Mouse (Mus musculus) left cerebral cortex, postnatal 4 days (tissue): ENCODE data around the gene Esf1. TPM values are rescaled to one million over a fixed set of nuclear protein-coding genes. Genes with fewer than 3 reads are reported as not detected.
"Not testable (repeated sequence)": the region's sequence is repeated elsewhere in the genome, so short reads cannot be mapped to it uniquely, and the experiment has no call there.

ENCODE experiments used
- DNase-seq: peaks from one replicate; pipeline ENCODE4 v3.0.0-alpha.2; 2022
- intact Hi-C: fragments of 180-260 bp; cut with DNase I; formaldehyde crosslinking; loops from one replicate; pipeline ENCODE4 v1.15.1; 2025
- total RNA-seq, 2 experiments: library from RNA; stranded (reverse); gene quantifications; 2 replicates each; pipeline ENCODE4 v1.2.3; 2021

Gene Esf1
- 10 to 100 TPM; 18.7 to 19.3 TPM for total RNA-seq

GRCm38 (mm10) chr2:140170127-140170802, at the start of gene Esf1, which contains the start of gene Ndufaf5:
TSS of gene Esf1 (minus strand) at chr2:140170564.
TSS of gene Ndufaf5 (plus strand) at chr2:140170649.
- peak; percentile 97 for DNase-seq
- intact Hi-C loops = loop anchor here (10.0 kb wide), 1 partner anchor 225 kb away; the partner anchor contains the start of gene Macrod2

GRCm38 (mm10) chr2:140215965-140216364, 45.6 kb upstream of the Esf1 start:
- intact Hi-C loops = no loop called here
- DNase-seq = no peak

- DNase-seq = no peak
- intact Hi-C loops = no loop called here
These were observed 45.1 kb upstream of the Esf1 start for GRCm38 (mm10) chr2:140215415-140215814.

GRCm38 (mm10) chr2:140214519-140215027, 44.2 kb upstream of the Esf1 start:
- intact Hi-C loops = no loop called here
- no peak for DNase-seq

- intact Hi-C loops = no loop called here
- DNase-seq = no peak
These were observed 33.4 kb upstream of the Esf1 start for GRCm38 (mm10) chr2:140203756-140204155.

GRCm38 (mm10) chr2:140202573-140202972, 32.2 kb upstream of the Esf1 start:
- intact Hi-C loops = no loop called here
- DNase-seq = no peak

GRCm38 (mm10) chr2:140200713-140201112, 30.3 kb upstream of the Esf1 start:
- intact Hi-C loops = no loop called here
- no peak for DNase-seq

- DNase-seq, intact Hi-C loops: not testable (repeated sequence)
These were observed 15.4 kb upstream of the Esf1 start for GRCm38 (mm10) chr2:140185685-140186210.

GRCm38 (mm10) chr2:140170803-140171553, 614 bp upstream of the Esf1 start:
- intact Hi-C loops = loop anchor here (10.0 kb wide), 1 partner anchor 224 kb away; the partner anchor contains the start of gene Macrod2
- no peak for DNase-seq

- intact Hi-C loops = no loop called here
- DNase-seq = no peak
These were observed 1.3 kb downstream of the Esf1 start for GRCm38 (mm10) chr2:140169057-140169456.

GRCm38 (mm10) chr2:140163351-140163854, 7.0 kb downstream of the Esf1 start:
- intact Hi-C loops = no loop called here
- DNase-seq = no peak

- DNase-seq = no peak
- intact Hi-C loops = loop anchor here (5.0 to 10.0 kb wide), 2 partner anchors 564 to 737 kb away; no protein-coding TSS in a partner anchor
These were observed 11.1 kb downstream of the Esf1 start for GRCm38 (mm10) chr2:140159186-140159730.

- intact Hi-C loops = loop anchor here (10.0 kb wide), 1 partner anchor 557 kb away; no protein-coding TSS in a partner anchor
- DNase-seq = not testable (repeated sequence)
These were observed 18.6 kb downstream of the Esf1 start, which contains the start of gene Gm17374 for GRCm38 (mm10) chr2:140151743-140152142. TSS of gene Gm17374 (plus strand) at chr2:140152043.

- no peak for DNase-seq
- intact Hi-C loops = no loop called here
These were observed 44.8 kb downstream of the Esf1 start for GRCm38 (mm10) chr2:140125516-140125915.

- no peak for DNase-seq
- intact Hi-C loops = no loop called here
These were observed 56.5 kb downstream of the Esf1 start for GRCm38 (mm10) chr2:140113851-140114250.

GRCm38 (mm10) chr2:140108945-140109344, 61.4 kb downstream of the Esf1 start:
- intact Hi-C loops = no loop called here
- DNase-seq = no peak

- intact Hi-C loops = no loop called here
- DNase-seq = no peak
These were observed 62.7 kb downstream of the Esf1 start for GRCm38 (mm10) chr2:140107641-140108040.

- no peak for DNase-seq
- intact Hi-C loops = no loop called here
These were observed 65.4 kb downstream of the Esf1 start for GRCm38 (mm10) chr2:140104951-140105350.

GRCm38 (mm10) chr2:140100551-140101474, 69.6 kb downstream of the Esf1 start:
- intact Hi-C loops = no loop called here
- no peak for DNase-seq

- no peak for DNase-seq
- intact Hi-C loops = no loop called here
These were observed 70.4 kb downstream of the Esf1 start for GRCm38 (mm10) chr2:140099971-140100370.
